Mouse (Mus musculus) hindlimb bud, embryonic 11.5 days (tissue): Measurements from ENCODE around the gene Ccdc141.

Experiments
- DNase-seq: peaks from one replicate; pipeline ENCODE4 v3.0.0-alpha.2; 2012; ENCODE audit warnings: low read depth, low spot score; ENCODE audit errors: extremely low spot score

The Ccdc141 gene

DNA sequence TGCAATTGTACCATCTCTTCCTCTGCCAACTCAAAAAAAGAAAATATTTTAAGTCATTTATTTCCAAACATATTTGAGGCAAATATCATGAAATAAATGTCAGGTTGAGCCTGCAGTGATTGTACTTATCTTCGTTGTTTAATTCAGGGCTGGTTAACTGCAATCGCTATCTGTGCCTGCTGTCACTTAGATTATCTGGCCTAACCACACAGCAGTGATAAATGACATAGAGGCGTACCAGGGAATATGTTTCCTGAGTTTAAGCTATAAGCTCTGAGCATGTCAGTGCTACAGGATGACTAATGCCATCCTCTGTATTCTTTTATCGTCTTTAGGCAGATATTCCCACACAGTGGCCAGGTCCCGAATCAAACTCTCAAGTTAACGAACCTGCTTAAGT lies 31.6 kb downstream of the Ccdc141 start:
- DNase-seq = no peak

DNA sequence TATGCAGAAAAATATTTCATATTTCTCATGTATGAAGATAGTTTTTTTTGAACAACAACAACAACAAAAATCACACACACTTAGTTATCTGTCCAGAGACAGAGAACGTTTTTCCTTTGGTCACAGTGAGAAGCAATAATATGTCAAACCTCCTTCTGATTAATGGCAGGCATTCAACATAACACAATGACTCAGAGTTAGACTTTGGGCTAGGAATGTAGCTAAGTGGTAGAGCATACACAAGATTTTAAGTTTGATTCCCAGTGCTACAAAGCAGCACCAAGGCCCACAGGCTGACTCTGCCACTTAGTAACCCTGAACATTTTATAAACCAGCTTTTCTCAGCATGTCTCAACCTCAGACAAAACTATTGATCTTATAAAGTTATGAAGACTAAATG lies 35.5 kb downstream of the Ccdc141 start:
- DNase-seq = no peak

GRCm38 (mm10) chr2:77133407-77133806 lies 37.0 kb downstream of the Ccdc141 start:
- no peak for DNase-seq

GRCm38 (mm10) chr2:77126939-77127338 lies 43.5 kb downstream of the Ccdc141 start:
- DNase-seq = no peak

GRCm38 (mm10) chr2:77118102-77118501 lies 52.3 kb downstream of the Ccdc141 start:
- DNase-seq = no peak

DNA sequence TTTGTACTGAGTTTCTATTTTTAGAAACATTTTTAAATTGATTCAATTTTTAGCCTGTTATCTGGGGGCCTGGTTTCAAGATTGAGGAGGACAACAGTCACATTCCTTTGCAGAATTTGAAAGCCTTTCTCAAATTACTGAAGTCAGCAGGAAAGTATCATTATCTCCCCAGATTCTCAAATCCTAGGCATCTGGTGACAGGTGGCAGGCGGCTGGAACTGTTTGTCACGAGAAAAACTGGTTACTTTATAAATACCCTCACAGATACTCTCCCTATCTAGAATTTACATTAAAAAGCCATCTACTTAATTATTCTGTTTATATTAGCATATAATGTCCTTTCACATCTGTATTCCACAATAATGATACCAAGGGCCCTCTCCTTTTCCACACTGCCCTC lies 56.1 kb downstream of the Ccdc141 start:
- DNase-seq = no peak

DNA sequence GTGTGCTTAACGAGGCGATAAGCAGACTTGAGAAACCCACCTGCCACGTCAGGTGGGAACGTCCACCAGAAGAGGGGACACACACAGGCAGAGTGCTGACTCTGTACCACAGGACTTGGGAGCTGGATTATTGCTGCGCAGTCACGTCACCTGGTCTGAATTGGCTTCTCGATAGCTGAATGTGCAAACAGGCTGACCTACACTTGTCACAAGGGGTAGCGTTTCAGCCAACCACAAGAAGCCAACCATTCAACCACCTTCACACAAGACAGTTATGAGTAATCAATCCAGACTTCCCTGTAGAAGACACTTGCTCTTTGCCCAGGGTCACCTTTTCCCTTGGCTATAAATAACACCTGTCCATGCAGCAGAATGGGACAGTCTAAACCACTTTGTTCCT lies 56.6 kb downstream of the Ccdc141 start:
- no peak for DNase-seq

DNA sequence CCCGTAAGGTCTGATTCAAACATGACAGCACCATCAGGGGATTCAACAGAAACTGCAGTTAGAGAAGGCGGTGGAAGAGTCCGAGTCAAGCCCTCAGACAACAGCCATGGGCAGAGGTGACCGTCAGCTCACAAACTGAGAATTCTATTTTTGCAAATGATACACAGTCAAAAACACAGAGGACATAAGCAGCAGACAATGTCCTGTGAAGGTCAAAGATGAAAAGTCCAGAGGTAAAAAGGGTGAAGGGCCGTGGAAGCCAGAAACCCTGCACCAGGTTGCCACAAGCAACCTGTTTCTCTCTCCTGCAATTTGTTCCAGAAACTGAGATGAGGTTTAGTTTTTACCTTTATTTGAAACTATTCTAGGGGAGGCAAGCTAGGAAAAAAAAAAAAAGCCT lies 57.4 kb downstream of the Ccdc141 start:
- no peak for DNase-seq

DNA sequence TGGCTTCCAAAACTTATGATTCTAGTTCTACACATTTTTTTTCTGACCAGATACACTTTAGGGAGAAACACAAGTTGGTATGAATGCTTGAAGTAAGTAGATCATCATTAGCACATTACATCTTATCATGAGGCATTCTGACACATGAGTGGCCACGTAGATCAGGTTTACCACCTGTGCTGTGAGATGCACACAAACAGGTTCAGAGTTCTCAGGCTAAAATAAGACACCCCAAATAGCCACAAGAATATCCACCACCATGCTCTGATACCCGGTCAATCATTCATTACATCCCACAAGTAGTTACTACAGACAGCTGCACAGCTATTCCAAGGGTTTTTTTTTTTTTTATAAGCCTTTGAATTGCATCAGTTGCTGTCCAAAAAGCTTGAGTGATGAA lies 59.3 kb downstream of the Ccdc141 start:
- no peak for DNase-seq

GRCm38 (mm10) chr2:77110365-77110764 lies 60.1 kb downstream of the Ccdc141 start:
- no peak for DNase-seq

DNA sequence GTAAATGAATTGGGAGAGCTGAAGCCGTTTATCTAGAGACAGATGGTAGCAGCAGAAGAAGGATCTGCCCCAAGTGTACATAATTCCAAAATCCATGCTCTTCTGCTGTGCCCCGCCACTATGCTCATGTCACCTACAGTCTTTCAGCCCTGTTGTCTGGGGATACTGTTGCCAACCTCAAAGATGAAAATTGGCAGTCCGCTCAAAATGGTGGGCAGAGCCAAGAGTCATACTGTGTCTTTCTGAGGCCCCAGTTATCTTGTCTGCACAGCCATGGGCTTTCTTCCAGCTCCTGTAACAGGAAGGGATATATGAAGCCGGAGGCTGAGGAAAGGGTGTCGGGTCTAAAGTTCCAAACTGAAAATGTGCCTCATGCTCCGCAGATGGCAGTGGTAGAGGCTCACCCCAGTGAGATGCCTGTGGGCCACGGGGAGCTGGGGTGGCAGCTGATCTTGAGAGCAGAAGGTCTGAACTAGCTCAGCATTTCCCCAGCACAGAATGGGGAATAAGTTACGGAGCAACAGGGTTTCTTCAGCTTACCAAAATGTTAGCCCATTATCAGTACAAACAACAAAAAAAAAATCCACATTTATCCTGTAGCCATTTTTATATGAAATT lies 60.8 kb downstream of the Ccdc141 start:
- DNase-seq = no peak

- no peak for DNase-seq
Measured at GRCm38 (mm10) chr2:77108562-77108961, 61.9 kb downstream of the Ccdc141 start.

DNA sequence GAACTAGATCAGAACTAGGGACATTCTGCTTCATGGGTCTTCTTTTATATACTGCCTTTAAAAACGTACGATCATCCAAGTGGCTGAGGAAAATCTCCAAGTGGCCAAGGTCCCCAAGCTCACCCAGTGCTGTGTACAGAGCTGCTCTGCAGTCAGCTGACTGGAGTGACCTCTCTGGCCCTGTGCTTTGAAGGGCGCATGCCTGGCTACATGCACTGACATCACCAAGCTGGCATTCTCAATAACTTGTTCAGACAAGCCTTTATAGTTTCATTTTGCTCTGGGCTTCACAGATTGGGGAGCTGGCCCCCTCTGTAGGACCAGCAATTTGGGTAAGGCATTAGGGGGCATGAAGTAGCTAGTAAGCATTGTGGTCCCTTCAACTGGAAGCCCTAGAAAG lies 64.3 kb downstream of the Ccdc141 start:
- DNase-seq = no peak

DNA sequence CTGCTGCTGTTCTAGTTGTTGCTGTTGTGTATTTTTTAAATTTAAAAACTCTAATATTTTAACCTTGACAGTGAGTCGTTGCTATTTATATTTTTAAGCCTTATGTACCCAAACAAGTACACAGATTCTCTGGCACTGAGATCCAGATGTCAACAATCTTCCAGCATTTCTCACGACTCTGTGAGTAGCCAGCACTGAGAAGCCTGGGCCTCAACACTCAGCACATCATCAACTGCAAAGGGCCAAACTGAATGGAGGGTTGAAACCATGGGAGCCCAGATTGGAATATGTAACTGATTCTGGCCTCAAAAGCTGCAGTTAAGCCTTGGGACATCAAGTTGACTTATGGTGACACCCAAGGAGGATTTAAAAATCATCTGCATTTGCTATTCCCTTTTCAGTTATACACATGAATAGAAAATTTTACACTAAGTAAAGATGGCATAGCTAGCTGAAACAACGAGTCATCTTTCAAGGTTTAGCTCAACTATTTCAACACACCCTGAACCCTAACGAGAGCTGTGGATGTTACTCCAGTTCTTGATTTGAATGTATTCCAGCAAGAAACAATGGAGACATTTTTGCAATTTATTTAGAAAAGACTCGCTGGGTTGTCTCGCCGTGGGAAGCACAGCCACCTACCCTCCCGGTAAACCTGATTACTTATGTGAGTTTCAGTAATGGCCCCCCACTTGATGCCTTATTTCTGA lies 65.3 kb downstream of the Ccdc141 start:
- DNase-seq = no peak

DNA sequence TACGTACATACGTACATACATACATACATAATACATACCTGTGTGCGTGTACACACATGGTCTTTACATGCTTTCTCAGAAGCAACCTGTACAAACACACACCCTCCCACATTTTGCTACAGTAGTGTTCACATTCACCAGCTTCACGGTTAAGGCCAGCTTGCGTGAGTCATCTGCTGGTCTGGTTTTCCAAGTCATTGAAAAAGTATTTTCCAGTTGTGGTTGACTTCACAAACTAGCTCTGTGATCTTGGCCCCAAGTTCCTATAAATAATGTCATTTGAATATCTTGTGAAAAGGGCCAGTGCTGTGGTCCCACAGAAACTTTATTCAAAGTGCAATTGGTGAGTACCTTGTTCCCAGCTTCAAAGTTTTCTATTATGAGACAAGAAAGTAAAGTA lies 67.9 kb downstream of the Ccdc141 start:
- DNase-seq = no peak

GRCm38 (mm10) chr2:77099814-77100213 lies 70.6 kb downstream of the Ccdc141 start:
- no peak for DNase-seq

DNA sequence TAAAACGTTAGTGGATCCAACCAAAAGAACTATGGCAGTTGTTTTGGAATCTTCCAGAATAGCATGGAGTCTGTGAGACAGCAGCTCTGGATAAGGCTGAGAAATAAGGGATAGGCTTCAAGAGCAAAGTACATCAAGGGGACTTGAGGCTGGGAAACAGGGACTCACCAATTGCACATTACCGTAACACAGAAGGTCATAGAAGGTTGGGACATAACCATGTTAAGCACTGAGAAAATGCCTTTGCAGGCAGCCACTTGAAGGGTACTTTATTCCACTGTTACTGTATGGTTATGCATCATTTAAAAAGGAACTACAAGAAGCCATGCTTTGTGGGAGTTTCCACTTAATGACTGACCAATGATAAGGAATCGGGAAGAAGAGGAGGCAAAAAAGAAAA lies 71.7 kb downstream of the Ccdc141 start:
- DNase-seq = no peak

DNA sequence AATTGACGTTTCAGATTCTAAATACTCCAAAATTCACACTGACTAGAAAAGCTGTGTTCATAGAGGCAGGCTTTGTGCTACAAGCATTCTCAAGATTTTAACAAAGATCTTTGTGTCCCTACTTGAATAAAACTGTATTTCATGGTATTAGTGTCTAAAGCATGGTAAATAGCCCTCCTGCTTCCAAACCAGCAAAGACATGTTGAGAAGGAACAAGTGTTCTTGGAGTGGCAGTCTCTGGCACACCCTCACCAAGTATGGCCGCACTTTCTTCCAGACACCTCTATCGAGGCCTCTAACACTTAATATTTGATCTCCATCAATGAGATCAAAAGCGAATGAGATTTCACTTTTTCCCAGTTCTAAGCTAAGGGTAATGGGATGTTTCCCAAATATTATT lies 78.7 kb downstream of the Ccdc141 start:
- no peak for DNase-seq

DNA sequence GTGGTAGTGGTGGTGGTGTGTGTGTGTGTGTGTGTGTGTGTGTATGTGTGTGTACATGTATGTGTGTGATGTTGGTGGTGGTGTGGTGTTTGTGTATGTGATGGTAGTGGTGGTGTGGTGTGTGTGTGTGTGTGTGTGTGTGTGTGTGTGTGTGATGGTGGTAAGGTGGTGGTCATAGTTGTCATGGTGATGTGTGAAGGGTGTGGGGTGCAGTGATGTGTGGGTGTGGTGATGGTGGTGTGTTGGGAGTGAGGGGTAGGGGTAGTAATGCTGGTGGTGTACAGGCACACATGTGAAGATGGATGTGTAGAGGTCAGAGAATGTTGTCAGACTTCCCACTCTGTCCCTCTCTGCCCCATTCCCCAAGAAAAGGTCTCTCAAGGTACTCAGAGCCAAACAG lies 85.1 kb downstream of the Ccdc141 start:
- DNase-seq = no peak

- DNase-seq = no peak
Measured at GRCm38 (mm10) chr2:77084629-77085028, 85.8 kb downstream of the Ccdc141 start.

- no peak for DNase-seq
Measured at GRCm38 (mm10) chr2:77081156-77081555, 89.3 kb downstream of the Ccdc141 start.

- DNase-seq = no peak
Measured at GRCm38 (mm10) chr2:77080657-77081056, 89.8 kb downstream of the Ccdc141 start.

- no peak for DNase-seq
Measured at GRCm38 (mm10) chr2:77078746-77079145, 91.7 kb downstream of the Ccdc141 start.
